Mouse (Mus musculus) c-Kit-negative CD71-positive TER-119-positive erythroid progenitor cells, embryonic 14.5 days (primary cell): Measurements from ENCODE around the gene Isl1.

Source experiments
- DNase-seq: peaks from one replicate; pipeline ENCODE4 v3.0.0-alpha.2; 2013; ENCODE audit warnings: low read depth, low spot score

Gene Isl1

GRCm38 (mm10) chr13:116294734-116295133 is 14.8 kb downstream of the Isl1 start:
- DNase-seq, result no peak

DNA sequence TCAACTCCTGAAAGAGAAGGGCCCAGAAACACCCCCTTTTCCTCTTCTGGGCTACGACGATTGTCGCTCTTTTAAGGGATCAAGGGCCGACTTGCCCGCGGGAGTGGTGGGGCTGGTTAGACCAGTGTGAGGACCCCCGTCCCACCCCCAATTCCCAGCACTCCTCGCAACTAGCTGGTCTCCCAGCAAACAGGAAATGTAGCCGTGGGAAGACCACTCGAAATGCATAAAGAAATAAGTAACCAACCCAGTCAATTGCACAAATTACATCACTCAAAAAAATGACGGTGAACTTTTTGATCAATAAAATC is 15.4 kb downstream of the Isl1 start:
- DNase-seq, result no peak

DNA sequence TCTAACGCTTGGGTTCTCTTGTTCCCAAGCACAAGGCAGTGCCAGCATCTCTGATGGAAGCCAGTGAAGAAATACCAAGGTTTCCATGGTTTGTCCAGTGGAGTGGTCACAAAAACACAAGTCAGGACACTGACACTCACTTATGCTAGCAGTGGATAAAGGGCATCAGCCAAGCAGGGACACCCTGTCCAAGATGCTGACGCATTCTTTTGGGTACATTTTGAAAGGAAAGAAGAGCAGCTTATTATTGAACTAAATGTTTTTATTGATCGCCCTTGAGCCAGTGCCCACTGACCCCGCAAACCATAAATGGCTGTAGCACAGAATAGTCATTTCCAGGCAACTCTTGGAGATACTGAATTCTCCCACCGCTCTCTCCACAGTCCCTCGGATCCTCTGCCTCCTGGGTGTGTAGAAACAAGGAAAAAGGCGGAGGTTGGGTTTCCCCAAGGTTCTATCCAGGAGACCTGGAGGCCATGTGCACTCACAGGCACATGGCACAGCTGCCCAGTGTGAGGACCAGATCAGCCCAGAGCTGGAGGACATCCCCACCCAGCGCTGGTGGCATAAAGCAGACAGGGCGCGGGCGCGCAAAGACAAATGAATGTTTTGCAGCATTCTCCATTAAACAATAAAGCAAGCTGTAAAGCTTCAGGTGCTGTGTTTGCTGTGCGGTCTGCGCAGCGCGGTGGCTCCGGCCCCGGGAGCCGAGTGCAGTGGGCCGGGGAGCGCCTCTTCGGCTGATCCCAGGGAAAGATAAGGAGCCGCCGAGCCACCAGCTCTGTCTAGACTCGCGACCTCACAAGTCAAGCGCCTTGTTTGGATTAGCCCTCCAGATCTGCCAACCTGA is 16.0 kb downstream of the Isl1 start:
- DNase-seq, result no peak

- no peak for DNase-seq
Measured at GRCm38 (mm10) chr13:116289655-116290054, 19.8 kb downstream of the Isl1 start.

- DNase-seq, result no peak
Measured at GRCm38 (mm10) chr13:116279207-116279772, 30.2 kb downstream of the Isl1 start.
